Mouse (Mus musculus): ENCODE measurements around the gene Fignl2.

GRCm38 (mm10) chr15:101086956-101087355, 8.6 kb upstream of the Fignl2 start:
- TF ChIP-seq CTCF (IDR thresholded peaks at IDR 0.05) (no peak), EP300 (IDR thresholded peaks at IDR 0.05) (no peak)
